Mouse (Mus musculus) embryonic facial prominence, embryonic 11.5 days (tissue): ENCODE measurements around the gene Tas2r119. TPM values are rescaled to one million over a fixed set of nuclear protein-coding genes. Genes with fewer than 3 reads are reported as not detected.

ENCODE experiments used
- ATAC-seq: fragments of 200-750 bp; cut with Nextera tagmentation; replicated peaks from 2 replicates; pipeline ENCODE4 v1.8.0; 2017; ENCODE audit warnings: low read depth; ENCODE audit not compliant: insufficient number of reproducible peaks, low FRiP score, low TSS enrichment
- DNase-seq: peaks from one replicate; pipeline ENCODE4 v3.0.0-alpha.2; 2015; ENCODE audit warnings: low spot score
- H3K27ac ChIP-seq: fragments of 300-500 bp; sonication (generic); replicated peaks from 2 replicates; pipeline ENCODE4 v1.5.1; 2014; ENCODE audit warnings: mild to moderate bottlenecking, low read depth, low read length, control low read depth
- H3K27me3 ChIP-seq: fragments of 300-500 bp; sonication (generic); 2 replicates; pipeline ENCODE4 v1.6.1; 2014; ENCODE audit warnings: mild to moderate bottlenecking, low read length, moderate library complexity, mixed read lengths; ENCODE audit not compliant: control insufficient read depth, insufficient read depth
- H3K36me3 ChIP-seq: fragments of 300-500 bp; sonication (generic); replicated peaks from 2 replicates; pipeline ENCODE4 v1.6.1; 2014; ENCODE audit warnings: low read depth, mild to moderate bottlenecking, low read length, moderate library complexity, mixed read lengths; ENCODE audit not compliant: control insufficient read depth, insufficient read depth
- H3K4me1 ChIP-seq: fragments of 300-500 bp; sonication (generic); 2 replicates; pipeline ENCODE4 v1.6.1; 2014; ENCODE audit warnings: low read length, mixed read lengths; ENCODE audit not compliant: control insufficient read depth, insufficient read depth
- H3K4me2 ChIP-seq: fragments of 300-500 bp; sonication (generic); 2 replicates; pipeline ENCODE4 v1.6.1; 2014; ENCODE audit warnings: low read depth, mild to moderate bottlenecking, control low read depth, low read length, moderate library complexity
- H3K4me3 ChIP-seq: fragments of 300-500 bp; sonication (generic); 2 replicates; pipeline ENCODE4 v1.5.1; 2014; ENCODE audit warnings: low read depth, low read length, control low read depth
- H3K9ac ChIP-seq: fragments of 300-500 bp; sonication (generic); replicated peaks from 2 replicates; pipeline ENCODE4 v1.6.1; 2014; ENCODE audit warnings: mild to moderate bottlenecking, control low read depth, low read length
- H3K9me3 ChIP-seq: fragments of 300-500 bp; sonication (generic); replicated peaks from 2 replicates; pipeline ENCODE4 v1.6.1; 2016; ENCODE audit warnings: mild to moderate bottlenecking, low read length, inconsistent platforms, mixed read lengths; ENCODE audit not compliant: control insufficient read depth
- WGBS: fragments of 180-500 bp; shearing (Covaris S2); extraction: QIAGEN DNeasy Blood & Tissue Kit; methylation state at CpG from one replicate; pipeline ENCODE4 v1.1.7; 2014; 5-methylcytosine and 5-hydroxymethylcytosine counted together
- polyA plus RNA-seq: library from polyadenylated mRNA; unstranded; fragments of >200 nt; fragmentation: Nextera tagmentation; extraction: Ambion mirVana; gene quantifications from 2 replicates; pipeline ENCODE4 v1.2.1, GENCODE M21; 2014

The Tas2r119 gene
- polyA plus RNA-seq, 1 experiment from 2014 or later = not detected

DNA sequence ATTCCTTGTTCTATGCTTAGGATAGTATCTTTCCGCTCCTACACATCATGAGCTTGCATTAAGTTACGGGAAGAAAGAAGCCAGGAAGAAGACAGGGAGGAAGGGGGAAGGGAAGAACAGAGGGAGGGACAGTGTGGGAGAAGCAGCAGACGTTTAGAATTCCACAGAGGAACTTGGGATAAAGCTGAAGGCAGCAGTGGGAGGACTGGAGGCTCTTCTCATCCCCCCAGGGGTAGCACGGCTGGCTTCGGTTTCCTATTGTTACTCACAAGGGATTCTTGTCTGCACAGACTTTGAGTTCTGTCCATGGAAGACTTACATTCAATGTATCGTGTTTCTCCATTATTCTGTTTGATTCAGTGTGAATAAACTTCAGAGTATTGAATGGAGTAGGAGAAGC, 5.3 kb upstream of the Tas2r119 start:
- Histone ChIP-seq H3K36me3 (no peaks in the 10 kb centered on the region), H3K27ac (no peak overlapping the region), H3K27me3 (no peaks in the 10 kb centered on the region), H3K9ac (no peak overlapping the region), H3K4me2 (no peak overlapping the region), H3K9me3 (no peaks in the 10 kb centered on the region), H3K4me3 (no peak overlapping the region), H3K4me1 (no peaks in the 10 kb centered on the region)
- DNase-seq (no peak), ATAC-seq (no peak)
- 34% methylated on average over 6 of the region's 6 CpGs for WGBS

DNA sequence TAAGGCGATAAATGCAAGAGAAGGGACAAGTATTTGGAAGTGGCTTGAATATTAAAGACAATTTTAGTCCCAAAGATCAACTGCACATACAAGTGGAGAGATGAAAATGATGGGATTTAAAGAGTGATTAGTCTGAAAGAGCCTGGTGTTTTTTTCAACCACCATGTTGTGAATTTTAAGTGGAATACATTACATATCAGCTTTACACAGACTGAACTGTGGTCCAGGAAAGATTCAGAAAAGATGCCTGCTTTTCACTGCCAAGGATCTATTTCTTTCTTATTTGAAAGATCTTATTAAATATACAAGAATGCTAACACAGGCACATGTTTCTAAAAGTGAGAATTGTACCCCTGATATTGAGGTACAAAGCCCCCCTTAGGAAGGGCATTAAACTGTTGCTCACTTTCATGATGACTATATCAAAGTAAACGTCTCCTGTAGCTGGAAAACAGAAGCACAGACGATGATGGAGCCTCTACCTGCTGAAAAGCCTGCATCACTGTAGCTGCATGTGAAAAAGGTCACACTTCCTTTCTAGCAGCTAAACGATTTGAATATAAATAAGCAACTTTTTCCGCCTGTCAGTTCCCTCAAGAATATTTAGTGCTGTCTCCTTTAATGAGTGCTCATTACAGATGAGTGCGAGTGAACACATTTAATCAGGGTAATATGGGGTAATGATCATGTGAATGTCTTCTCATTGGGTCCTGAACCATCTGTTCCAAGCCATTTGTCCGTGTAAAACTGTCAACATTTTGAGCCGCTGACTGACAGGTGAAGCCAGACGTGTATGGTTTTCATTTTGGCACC, 4.7 kb upstream of the Tas2r119 start:
- DNase-seq = no peak
- Histone ChIP-seq H3K9ac (no peak overlapping the region), H3K4me3 (no peak overlapping the region), H3K4me2 (no peak overlapping the region), H3K4me1 (no peaks in the 10 kb centered on the region), H3K36me3 (no peaks in the 10 kb centered on the region), H3K27ac (no peak overlapping the region), H3K27me3 (no peaks in the 10 kb centered on the region), H3K9me3 (no peaks in the 10 kb centered on the region)
- ATAC-seq = no peak
- 50% methylated on average over 9 of the region's 9 CpGs for WGBS

DNA sequence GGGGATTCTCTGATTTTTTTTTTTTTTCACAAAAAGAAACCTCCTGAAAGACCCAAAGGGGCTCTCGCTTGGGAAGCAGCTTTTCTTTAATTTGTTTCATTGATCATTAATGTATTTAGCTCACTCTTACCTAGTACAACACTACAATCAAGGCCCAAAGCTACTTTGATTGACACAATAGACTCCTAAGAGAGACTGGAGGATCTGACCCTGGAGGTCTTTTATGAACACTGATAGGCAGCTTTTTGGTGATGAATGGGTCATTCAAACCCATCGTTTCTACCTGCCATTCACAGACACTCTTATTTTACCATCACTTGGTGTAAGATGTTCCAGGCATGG, 4.1 kb upstream of the Tas2r119 start:
- no peak for DNase-seq
- Histone ChIP-seq H3K4me1 (no peaks in the 10 kb centered on the region), H3K4me3 (no peak overlapping the region), H3K27me3 (no peaks in the 10 kb centered on the region), H3K9me3 (no peaks in the 10 kb centered on the region), H3K36me3 (no peaks in the 10 kb centered on the region), H3K27ac (no peak overlapping the region), H3K4me2 (no peak overlapping the region), H3K9ac (no peak overlapping the region)
- ATAC-seq = no peak
- WGBS = 56% methylated on average over 2 of the region's 2 CpGs

DNA sequence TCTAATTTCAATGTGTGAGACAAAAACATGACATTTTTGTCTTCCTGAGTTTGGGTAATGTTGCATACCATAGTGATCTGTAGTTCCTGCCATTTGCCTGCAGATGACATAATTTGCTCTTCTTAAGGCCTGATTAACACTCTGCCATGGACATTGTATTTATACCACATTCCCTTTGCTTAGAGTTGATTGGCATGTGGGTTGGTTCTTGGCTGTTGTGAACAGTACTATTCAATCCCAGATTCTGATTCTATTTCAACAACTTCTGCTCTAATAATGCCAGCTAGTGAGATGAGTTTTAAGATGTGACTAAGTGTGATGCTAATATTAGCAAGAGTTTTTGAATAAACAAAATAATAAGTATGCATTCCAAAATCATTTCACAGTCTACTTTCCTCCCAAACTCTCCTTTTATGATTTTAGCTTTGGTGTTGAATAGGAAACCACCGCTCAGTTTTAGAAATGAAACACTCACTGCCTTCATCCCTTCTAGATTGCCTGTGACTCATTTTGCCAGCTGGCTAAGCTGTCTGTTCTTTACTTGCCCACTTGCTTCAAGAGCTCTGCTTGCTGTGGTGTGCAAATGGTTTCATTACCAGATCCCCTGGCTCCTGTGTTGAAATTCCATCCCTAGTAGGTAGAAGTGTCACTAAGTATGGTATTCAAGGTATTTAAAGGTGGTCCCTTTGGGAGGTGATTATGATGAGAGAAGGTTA, 3.1 kb downstream of the Tas2r119 start:
- 95% methylated on average over 1 of the region's 1 CpGs for WGBS
- no peaks in the 10 kb centered on the region for H3K27me3 ChIP-seq
- H3K4me3 ChIP-seq = no peak overlapping the region
- H3K9me3 ChIP-seq = no peaks in the 10 kb centered on the region
- H3K36me3 ChIP-seq = no peaks in the 10 kb centered on the region
- no peak overlapping the region for H3K4me2 ChIP-seq
- no peaks in the 10 kb centered on the region for H3K4me1 ChIP-seq
- H3K9ac ChIP-seq = no peak overlapping the region
- ATAC-seq (no peak), DNase-seq (no peak)
- no peak overlapping the region for H3K27ac ChIP-seq

DNA sequence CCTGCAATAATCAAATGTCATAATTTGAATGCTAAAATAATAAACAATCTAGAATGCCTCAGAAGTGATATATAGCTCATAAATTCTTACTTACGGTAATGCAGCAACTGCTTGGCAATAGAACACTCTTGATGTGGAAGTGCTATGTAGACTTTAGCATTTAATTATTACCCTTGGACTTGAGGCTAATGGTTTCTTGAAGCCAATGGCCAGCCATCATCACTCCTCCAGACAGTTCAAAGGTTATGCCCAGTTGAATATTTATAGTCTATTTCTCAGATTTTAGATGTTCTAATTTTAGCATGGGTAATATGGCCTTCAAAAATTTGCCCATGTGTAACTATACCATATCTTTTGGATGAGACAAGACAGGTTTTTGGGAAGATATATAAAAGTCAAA, 4.9 kb downstream of the Tas2r119 start:
- Histone ChIP-seq H3K4me1 (no peaks in the 10 kb centered on the region), H3K4me3 (no peak overlapping the region), H3K4me2 (no peak overlapping the region), H3K9ac (no peak overlapping the region), H3K36me3 (no peaks in the 10 kb centered on the region), H3K27me3 (no peaks in the 10 kb centered on the region), H3K27ac (no peak overlapping the region), H3K9me3 (no peaks in the 10 kb centered on the region)
- ATAC-seq = no peak
- 94% methylated on average over 1 of the region's 1 CpGs for WGBS
- DNase-seq = no peak

DNA sequence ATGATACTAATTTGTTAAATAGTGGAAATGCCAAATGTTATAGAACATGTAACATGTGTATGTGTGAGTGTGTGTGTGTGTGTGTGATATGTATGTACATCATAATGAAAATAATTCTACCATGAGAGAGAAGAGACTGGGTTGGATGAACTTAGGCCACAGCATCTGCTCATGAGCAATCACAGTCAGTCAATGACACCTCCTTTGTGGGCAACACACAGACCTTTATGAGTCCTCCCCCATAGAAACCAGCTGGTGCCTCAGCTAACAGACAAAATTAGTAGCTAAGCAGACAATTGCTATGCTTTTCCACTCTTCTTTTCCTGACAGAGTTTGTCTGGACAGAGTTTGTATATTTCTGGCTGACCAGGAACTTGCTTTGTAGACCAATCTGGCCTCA, 7.9 kb downstream of the Tas2r119 start:
- Histone ChIP-seq H3K4me1 (no peaks in the 10 kb centered on the region), H3K9me3 (no peaks in the 10 kb centered on the region), H3K36me3 (no peaks in the 10 kb centered on the region), H3K27ac (no peak overlapping the region), H3K9ac (no peak overlapping the region), H3K27me3 (no peaks in the 10 kb centered on the region), H3K4me2 (no peak overlapping the region), H3K4me3 (no peak overlapping the region)
- DNase-seq (no peak), ATAC-seq (no peak)

DNA sequence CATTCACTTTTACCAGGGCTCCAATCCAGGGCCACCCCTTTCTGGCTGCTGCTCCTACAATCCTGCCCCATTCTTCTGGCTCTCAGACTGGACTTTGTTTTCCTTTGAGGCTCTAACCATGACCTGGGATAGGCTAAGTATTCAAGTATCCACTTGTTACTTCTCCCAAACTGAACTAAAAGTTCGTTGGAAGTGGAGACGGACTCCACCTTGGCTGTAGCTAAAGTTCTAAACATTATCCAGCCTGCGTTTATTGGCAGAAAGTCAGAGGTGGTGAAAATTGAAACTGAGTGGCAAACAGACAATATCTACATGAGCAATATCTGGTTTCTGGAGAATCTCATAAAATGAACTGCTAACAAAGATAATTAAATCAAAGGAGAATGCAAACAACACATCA, 12.8 kb downstream of the Tas2r119 start:
- Histone ChIP-seq H3K36me3 (no peaks in the 10 kb centered on the region), H3K4me2 (no peak overlapping the region), H3K27ac (no peak overlapping the region), H3K9ac (no peak overlapping the region), H3K9me3 (no peaks in the 10 kb centered on the region), H3K4me1 (no peaks in the 10 kb centered on the region), H3K4me3 (no peak overlapping the region), H3K27me3 (no peaks in the 10 kb centered on the region)
- DNase-seq (no peak), ATAC-seq (no peak)
- WGBS = 75% methylated on average over 3 of the region's 3 CpGs

DNA sequence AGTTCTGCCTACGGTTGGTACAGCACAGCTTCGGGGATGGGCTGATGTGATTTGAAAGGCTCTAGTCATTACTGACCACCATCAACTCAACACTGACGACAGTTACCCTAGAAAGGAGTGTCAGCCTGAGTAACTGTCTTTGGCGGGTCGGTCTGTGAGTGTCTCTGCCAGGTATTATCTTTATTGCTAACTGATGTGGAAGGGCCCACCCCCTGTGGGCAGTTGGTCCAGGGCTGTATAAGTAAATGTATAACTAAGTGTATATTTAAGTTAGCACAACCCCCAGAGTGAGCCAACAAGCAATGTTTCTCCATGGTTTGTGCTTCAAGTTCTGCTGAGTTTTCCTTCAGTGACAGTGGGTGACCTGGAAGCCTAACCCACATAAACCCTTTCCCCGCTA, 13.3 kb downstream of the Tas2r119 start:
- ATAC-seq (no peak), DNase-seq (no peak)
- Histone ChIP-seq H3K4me2 (no peak overlapping the region), H3K9ac (no peak overlapping the region), H3K27ac (no peak overlapping the region), H3K36me3 (no peaks in the 10 kb centered on the region), H3K4me3 (no peak overlapping the region), H3K27me3 (no peaks in the 10 kb centered on the region), H3K9me3 (no peaks in the 10 kb centered on the region), H3K4me1 (no peaks in the 10 kb centered on the region)
- 84% methylated on average over 6 of the region's 6 CpGs for WGBS
